Mouse (Mus musculus) CD4-positive naive resting alpha-beta T cell, adult 76 days (primary cell): ENCODE measurements around the gene Pgap3. TPM values are rescaled to one million over a fixed set of nuclear protein-coding genes. Genes with fewer than 3 reads are reported as not detected.

ENCODE experiments used
- total RNA-seq: library from RNA; stranded (reverse); gene quantifications from one replicate; pipeline ENCODE4 v1.2.4, GENCODE M21; 2023

Gene Pgap3
- total RNA-seq: 9.3 TPM

GRCm38 (mm10) chr11:98400161-98400726 lies at the start of gene Pgap3:
Gene Pgap3, minus strand, starts transcription at chr11:98400490.

GRCm38 (mm10) chr11:98446213-98446561 lies 45.9 kb upstream of the Pgap3 start, which contains the start of gene Grb7:
Gene Grb7, plus strand, starts transcription at chr11:98446394.

GRCm38 (mm10) chr11:98438331-98439158 lies 38.3 kb upstream of the Pgap3 start, which contains the start of gene Mien1:
Gene Mien1, minus strand, starts transcription at chr11:98438991.

GRCm38 (mm10) chr11:98412273-98412796 lies 12.0 kb upstream of the Pgap3 start, which contains the start of gene Erbb2:
Gene Erbb2, plus strand, starts transcription at chr11:98412470.

GRCm38 (mm10) chr11:98385638-98386585 lies 14.4 kb downstream of the Pgap3 start, which contains the start of gene Pnmt:
Gene Pnmt, plus strand, starts transcription at chr11:98386450.

GRCm38 (mm10) chr11:98383261-98384030 lies 16.8 kb downstream of the Pgap3 start, which contains the start of gene Tcap:
Gene Tcap, plus strand, starts transcription at chr11:98383811.

GRCm38 (mm10) chr11:98358161-98359083 lies 41.9 kb downstream of the Pgap3 start, which contains the start of gene Stard3:
Gene Stard3, plus strand, starts transcription at chr11:98358368.

GRCm38 (mm10) chr11:98348083-98348961 lies 52.0 kb downstream of the Pgap3 start, which contains the start of gene Ppp1r1b:
Gene Ppp1r1b, plus strand, starts transcription at chr11:98348404.

Other genes starting within 250 kb of the Pgap3 start
- 70.4 TPM for gene Med1, start 207.2 kb downstream of the Pgap3 start, total RNA-seq
- gene Cdk12, start 197.4 kb downstream of the Pgap3 start, total RNA-seq: 103 TPM
- gene Neurod2, start 70.8 kb downstream of the Pgap3 start, total RNA-seq: not detected
- not detected for gene Ppp1r1b, start 52.1 kb downstream of the Pgap3 start, total RNA-seq
- 32.2 TPM for gene Stard3, start 42.1 kb downstream of the Pgap3 start, total RNA-seq
- gene Tcap, start 16.7 kb downstream of the Pgap3 start, total RNA-seq: not detected
- not detected for gene Pnmt, start 14.0 kb downstream of the Pgap3 start, total RNA-seq
- gene Erbb2, start 12.0 kb upstream of the Pgap3 start, total RNA-seq: 0.15 TPM
- gene Mien1, start 38.5 kb upstream of the Pgap3 start, total RNA-seq: 44.5 TPM
- 2.7 TPM for gene Grb7, start 45.9 kb upstream of the Pgap3 start, total RNA-seq
- 154 TPM for gene Ikzf3, start 145.5 kb upstream of the Pgap3 start, total RNA-seq
- 3.7 TPM for gene Zpbp2, start 150.6 kb upstream of the Pgap3 start, total RNA-seq
- 19.4 TPM for gene Ormdl3, start 186.9 kb upstream of the Pgap3 start, total RNA-seq
- not detected for gene Lrrc3c, start 197.8 kb upstream of the Pgap3 start, total RNA-seq
- 21.9 TPM for gene Gm12355, start 225.2 kb upstream of the Pgap3 start, total RNA-seq
- 0.64 TPM for gene Gsdma3, start 225.9 kb upstream of the Pgap3 start, total RNA-seq
- not detected for gene Gsdma2, start 246.3 kb upstream of the Pgap3 start, total RNA-seq